Mouse (Mus musculus) gastrocnemius, postnatal 25 days (tissue): ENCODE data around the gene Dazap1. TPM values are rescaled to one million over a fixed set of nuclear protein-coding genes. Genes with fewer than 3 reads are reported as not detected.

ENCODE experiments used
- DNase-seq: peaks from one replicate; pipeline ENCODE4 v3.0.0; 2022
- microRNA-seq, 2 experiments: library from miRNA; unstranded; fragments of <30 nt; microRNA quantifications; one replicate each; pipeline ENCODE4 v1.2.0; 2021; ENCODE audit warnings: borderline replicate concordance in 2 of 2
- total RNA-seq, 2 experiments: library from RNA; stranded (reverse); gene quantifications; 1 replicate in 1 of 2; 2 replicates in 1 of 2; pipeline ENCODE4 v1.2.3; 2021

The Dazap1 gene
- total RNA-seq, 2 experiments from 2014 or later: 40.1 to 43.6 TPM

DNA sequence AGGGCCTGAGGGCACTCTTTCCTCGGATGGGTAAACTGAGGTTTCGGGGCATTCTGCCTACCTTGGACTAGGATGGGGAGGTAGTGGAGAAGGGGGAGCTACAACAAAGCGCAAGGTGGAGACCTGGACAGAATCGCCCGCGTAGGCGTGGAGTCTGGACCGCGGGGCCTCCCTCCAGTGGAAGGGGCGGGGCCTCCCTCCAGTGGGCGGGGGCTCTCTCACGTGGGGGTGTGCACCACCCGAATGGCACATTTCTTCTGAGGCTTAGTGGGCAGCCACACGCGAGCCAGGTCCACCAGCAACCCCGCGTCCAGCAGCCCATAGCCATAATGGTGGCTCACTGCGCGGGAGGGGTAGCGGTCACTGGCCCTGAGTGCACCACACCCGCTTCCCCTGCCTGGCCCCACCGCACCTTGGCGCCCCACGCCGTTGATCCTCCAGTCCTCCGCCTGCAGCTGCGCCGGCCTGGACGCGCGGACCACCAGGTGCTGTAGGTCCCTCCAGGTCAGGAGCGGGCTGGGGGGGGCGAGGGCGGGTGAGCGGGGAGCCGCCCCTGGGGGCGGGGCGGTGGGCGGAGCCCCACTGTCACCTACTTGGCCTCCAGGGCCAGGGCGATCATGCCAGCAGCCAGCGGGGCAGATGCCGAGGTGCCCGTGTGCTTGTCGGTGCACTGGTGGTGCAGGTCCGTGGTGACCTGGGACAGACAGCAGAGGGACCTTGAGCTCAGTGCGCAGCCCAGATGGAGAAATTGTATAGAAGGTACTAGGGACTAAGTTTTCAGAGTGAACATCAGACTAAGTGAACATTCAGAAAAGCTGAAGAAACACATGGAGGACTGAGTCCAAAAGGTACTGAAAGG is 62.2 kb downstream of the Dazap1 start:
- peak; percentile 76 for DNase-seq

DNA sequence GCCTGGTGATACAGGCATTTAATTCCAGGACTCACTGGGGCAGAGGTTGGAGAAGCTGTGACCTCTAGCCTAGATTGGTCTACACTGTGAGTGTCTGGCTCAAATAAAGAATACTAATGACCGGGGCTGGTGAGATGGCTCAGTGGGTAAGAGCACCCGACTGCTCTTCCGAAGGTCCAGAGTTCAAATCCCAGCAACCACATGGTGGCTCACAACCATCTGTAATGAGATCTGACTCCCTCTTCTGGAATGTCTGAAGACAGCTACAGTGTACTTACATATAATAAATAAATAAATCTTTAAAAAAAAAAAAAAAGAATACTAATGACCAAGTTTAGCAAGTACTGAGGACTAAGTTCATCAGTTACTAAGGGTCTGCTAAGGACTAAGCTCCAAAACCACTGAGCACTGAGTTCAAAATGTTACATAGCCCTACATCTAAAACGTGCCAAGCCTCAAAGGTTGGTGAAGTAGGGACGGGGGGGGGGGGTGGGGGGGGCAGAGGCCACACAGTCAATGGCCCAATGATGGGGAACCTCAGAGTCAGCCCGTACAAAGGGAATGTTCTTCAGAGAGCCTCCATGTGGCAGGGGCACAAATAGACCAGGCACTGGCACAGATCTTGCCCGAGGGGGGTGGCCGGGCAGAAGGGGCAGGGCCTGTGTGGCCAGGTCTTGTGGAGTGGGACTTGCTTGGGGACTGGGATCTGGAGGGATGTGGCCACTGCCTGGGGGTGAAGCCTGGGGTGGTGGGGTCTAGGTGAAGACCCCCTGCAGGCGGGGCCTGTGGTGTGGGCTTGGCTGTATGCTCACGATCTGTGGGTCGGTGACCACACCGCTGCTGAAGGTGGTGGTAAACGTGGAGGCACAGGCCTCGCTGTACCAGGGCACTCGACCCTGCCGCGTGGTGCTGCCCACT is 63.1 kb downstream of the Dazap1 start:
- DNase-seq: no peak

DNA sequence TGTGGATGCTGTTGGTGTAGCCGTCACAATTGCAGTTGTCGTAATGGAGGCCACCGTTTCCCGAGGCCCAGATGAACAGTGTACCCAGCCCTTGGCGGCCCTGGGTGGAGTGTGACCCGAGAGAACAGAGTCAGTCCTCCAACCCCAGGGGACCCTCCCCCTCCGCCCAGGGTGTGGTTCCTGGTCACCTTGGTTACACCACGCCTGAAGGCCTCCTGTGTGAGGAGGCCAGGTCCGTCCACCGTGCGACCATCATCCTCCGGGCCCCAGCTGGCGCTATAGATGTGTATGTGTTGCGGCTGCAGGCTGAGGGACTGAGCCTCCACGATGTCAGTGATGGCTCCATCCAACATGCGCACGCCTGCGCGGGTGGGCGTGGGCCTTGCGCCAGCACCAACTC is 63.8 kb downstream of the Dazap1 start:
- no peak for DNase-seq

DNA sequence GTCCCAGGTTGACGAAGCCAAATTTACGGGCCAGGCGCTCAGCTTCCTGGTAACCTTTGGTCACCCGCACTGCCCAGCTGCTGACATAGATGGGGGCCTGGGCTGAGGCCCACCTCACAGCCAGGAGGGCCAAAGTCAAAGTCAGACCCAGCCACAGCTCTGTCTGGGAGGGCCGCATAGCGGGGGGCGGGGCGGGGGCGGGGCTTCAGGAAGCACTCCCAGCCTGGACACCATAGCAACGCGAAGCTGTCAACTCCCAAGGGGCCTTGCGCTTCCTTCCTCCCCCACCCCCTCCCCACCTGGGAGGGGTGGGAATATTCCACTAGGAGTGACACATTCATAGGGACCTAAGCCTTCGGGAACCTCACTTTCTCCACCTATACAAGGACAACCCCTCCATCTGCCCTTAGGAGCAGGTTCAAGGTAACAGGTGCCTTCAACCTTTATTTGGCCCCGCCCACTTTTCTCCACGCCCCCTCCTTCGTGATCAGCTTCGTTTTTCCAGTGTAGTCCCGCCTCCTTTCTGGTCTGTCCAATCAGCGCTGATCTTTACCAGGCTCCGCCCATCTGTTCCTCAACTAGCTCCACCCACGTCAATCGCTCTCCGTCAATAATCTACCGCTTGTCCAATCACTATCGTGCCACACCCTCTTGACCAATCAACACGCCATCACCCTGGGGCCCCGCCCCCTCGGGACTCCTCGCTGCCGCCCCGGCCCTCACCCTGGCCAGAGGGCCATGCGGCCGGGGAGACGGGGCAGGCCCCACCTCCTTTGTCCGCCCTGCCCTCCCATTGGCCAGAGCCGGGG is 68.2 kb downstream of the Dazap1 start, which contains the start of the genes Pcsk4 and Reep6:
Gene Pcsk4, minus strand, starts transcription at position 226 of the 809 bp plus-strand sequence.
Gene Reep6, plus strand, starts transcription at position 681 of the 809 bp plus-strand sequence.
- peak; percentile 98 for DNase-seq

DNA sequence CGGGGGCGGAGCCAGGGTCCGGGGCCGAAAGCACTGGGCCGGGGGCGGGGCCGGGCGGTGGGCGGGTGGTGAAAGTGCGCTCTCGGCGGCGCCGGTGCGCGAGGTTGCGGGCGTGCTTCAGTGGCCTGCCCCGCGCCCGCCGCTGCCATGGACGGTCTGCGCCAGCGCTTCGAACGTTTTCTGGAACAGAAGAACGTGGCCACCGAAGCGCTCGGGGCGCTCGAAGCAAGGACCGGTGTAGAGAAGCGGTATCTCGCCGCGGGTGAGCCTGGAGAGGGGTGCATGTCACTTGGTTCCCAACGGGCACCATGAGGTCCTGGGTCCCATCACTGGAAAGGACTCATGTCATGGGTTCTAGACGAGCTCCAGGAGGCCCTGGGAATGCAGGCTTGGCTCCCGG is 68.8 kb downstream of the Dazap1 start:
- no peak for DNase-seq

DNA sequence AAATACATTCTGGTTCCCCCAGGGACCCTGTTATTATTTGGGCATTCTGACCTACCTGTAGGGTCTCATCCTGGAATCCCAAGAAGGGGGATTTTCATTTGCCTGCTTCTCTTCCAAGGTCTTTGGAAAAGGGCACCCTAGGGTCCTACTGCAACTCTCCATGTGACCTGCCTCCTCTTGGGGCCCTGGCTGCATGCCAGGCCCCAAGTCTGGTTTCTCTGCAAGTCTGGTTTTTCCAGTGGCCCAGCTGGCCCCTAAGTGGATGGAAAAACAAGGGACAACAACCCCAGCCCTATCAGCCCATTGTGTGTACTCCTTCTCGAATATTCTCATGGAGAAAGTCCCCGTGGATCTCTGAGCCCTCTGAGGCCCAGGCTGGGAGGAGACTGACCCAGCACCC is 69.6 kb downstream of the Dazap1 start:
- no peak for DNase-seq

DNA sequence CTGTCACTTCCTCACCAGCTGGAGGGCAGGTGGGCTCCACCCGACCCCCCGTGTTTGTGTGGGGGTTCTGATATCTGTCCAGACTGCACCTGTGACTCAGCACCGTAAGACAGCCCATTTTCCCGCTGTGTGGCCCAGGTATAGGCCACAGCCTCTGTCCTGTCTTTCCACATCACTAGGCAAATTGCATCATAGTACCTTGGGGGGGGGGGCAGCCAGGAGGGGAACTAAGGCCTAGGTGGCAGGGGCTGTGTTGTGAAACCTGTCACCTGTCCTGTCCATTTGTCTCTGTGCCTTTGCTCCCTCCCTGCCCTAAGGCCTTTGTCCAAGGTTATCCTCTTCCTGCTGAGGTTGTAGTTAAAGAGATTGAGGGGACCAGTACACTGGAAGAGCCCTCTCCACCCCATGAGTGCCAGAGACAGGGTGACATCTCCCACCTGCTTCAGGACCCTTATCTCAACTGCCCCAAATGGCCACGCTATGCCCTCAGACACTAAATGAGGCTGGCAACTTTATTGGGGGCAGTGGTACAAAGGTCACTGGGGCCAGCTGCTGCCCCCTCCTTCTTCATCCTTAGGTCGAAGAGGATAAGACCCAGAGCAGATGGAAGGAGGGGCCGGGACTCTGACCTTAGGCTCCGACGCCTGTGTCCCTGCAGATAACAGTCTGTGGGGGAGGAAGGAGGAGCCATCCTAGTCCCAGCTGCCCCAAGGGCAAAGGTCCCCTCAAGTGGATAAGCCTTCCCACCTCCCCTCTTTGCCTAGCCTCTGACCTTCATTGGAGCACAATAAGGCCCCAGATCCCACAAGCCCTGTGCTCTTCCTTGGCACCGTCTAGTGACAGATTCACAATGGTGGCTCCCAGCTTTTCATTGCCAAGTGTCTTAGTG is 70.6 kb downstream of the Dazap1 start:
- no peak for DNase-seq

DNA sequence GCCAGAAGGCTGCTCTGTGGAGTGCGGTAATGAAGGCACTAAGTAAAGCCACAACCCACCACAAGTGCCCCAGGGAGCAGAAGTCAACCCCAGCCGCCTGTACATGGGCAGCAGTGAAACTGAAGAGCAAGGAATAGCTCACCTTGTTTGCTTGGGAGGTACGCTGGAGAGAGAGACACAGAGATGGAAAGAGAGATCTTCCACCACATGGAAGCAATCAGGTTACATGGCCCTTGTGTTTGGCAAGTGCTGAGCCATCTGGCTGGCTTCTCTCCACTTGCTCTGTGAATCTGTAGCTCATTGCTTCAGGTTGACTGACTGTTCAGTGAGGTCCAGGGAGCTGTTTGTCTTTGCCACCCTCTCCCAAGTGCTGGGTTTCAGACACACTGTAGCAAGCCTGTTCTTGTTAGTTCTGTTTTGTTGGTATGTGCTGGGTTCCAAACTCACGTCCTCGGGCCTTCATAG is 71.3 kb downstream of the Dazap1 start:
- DNase-seq: no peak

DNA sequence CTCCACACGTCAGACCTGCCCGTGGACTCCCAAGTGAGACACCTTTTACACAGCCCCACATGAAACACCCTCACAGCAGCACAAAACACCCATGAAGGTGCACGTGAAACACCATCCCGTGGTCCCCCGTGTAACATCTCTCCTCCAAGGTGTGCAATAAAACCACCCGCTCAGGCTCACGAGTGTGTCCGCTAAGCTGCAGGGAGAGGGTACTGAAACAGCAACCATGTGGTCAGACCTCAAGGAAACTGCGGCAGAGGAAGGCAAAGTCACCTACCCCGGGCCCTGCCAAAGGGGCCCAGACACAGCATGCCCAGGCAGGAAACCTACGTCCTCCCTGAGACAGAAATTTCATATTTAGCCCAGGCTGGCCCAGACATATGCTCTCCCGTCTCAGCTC is 75.0 kb downstream of the Dazap1 start:
- no peak for DNase-seq

Small RNA genes within 50 kb of the gene (microRNA-seq; reads per million reads assigned to microRNA genes)
- gene Mir6911: 0.53 to 0.74 reads per million in 2 experiments

Other genes starting within 250 kb of the Dazap1 start
- gene Arhgap45, start 244.8 kb upstream of the Dazap1 start, total RNA-seq: 1 to 10 TPM; 1.0 to 2.1 TPM
- gene Polr2e, start 221.7 kb upstream of the Dazap1 start, total RNA-seq: 10 to 100 TPM; 43.2 to 45.5 TPM
- gene Gpx4, start 214.3 kb upstream of the Dazap1 start, total RNA-seq: 100 to 1,000 TPM; 527 to 618 TPM
- gene Sbno2, start 155.9 kb upstream of the Dazap1 start, total RNA-seq: 1 to 10 TPM; 5.6 to 6.7 TPM
- 100 to 1,000 TPM in 1 of 2 experiments, 10 to 100 TPM in 1; 99.8 to 120 TPM for gene Stk11, start 145.7 kb upstream of the Dazap1 start, total RNA-seq
- gene Atp5d, start 122.9 kb upstream of the Dazap1 start, total RNA-seq: 100 to 1,000 TPM; 634 to 665 TPM
- 1 to 10 TPM; 1.2 to 1.6 TPM for gene Cbarp, start 120.7 kb upstream of the Dazap1 start, total RNA-seq
- gene Midn, start 113.2 kb upstream of the Dazap1 start, total RNA-seq: 10 to 100 TPM; 33.7 to 34.8 TPM
- gene Cirbp, start 95.5 kb upstream of the Dazap1 start, total RNA-seq: 10 to 100 TPM; 17.3 to 21.4 TPM
- gene 1600002K03Rik, start 88.5 kb upstream of the Dazap1 start, total RNA-seq: 1 to 10 TPM; 5.1 to 5.9 TPM
- gene Efna2, start 82.0 kb upstream of the Dazap1 start, total RNA-seq: under 1 TPM; 0.26 to 0.54 TPM
- gene Mum1, start 35.1 kb upstream of the Dazap1 start, total RNA-seq: 10 to 100 TPM; 14.5 to 14.8 TPM
- 100 to 1,000 TPM; 508 to 524 TPM for gene Ndufs7, start 12.4 kb upstream of the Dazap1 start, total RNA-seq
- 10 to 100 TPM; 50.9 to 53.1 TPM for gene Gamt, start 474 bp upstream of the Dazap1 start, total RNA-seq
- 100 to 1,000 TPM; 575 to 593 TPM for gene Rps15, start 31.0 kb downstream of the Dazap1 start, total RNA-seq
- gene Apc2, start 34.5 kb downstream of the Dazap1 start, total RNA-seq: under 1 TPM; 0.59 to 0.82 TPM
- gene 2310011J03Rik, start 59.1 kb downstream of the Dazap1 start, total RNA-seq: 1 to 10 TPM; 6.5 to 7.0 TPM
- gene Pcsk4, start 68.0 kb downstream of the Dazap1 start, total RNA-seq: 1 to 10 TPM in 1 of 2 experiments, under 1 TPM in 1; 0.84 to 1.1 TPM
- gene Reep6, start 68.5 kb downstream of the Dazap1 start, total RNA-seq: 1 to 10 TPM; 1.1 to 2.8 TPM
- gene Adamtsl5, start 86.9 kb downstream of the Dazap1 start, total RNA-seq: 10 to 100 TPM; 38.8 to 70.8 TPM
- gene Plk5, start 95.0 kb downstream of the Dazap1 start, total RNA-seq: under 1 TPM; 0.13 TPM
- 1 to 10 TPM; 3.9 to 4.3 TPM for gene Mex3d, start 126.2 kb downstream of the Dazap1 start, total RNA-seq
- gene Mbd3, start 138.1 kb downstream of the Dazap1 start, total RNA-seq: 10 to 100 TPM; 78.7 to 93.6 TPM
- gene Uqcr11, start 145.3 kb downstream of the Dazap1 start, total RNA-seq: 100 to 1,000 TPM; 913 to 952 TPM
- gene Tcf3, start 172.2 kb downstream of the Dazap1 start, total RNA-seq: 10 to 100 TPM; 11.1 to 13.8 TPM
- not detected for gene Onecut3, start 233.3 kb downstream of the Dazap1 start, total RNA-seq